Mouse (Mus musculus) heart, postnatal 0 days (tissue): Measurements from ENCODE around the gene 1600014C23Rik. TPM values are rescaled to one million over a fixed set of nuclear protein-coding genes. Genes with fewer than 3 reads are reported as not detected.

Source experiments
- ATAC-seq: fragments of 200-750 bp; cut with Nextera tagmentation; 2 replicates; pipeline ENCODE4 v1.8.0; 2017; ENCODE audit warnings: low read depth, moderate number of reproducible peaks, moderate library complexity; ENCODE audit not compliant: insufficient read depth
- DNase-seq: peaks from one replicate; pipeline ENCODE4 v3.0.0-alpha.2; 2016; ENCODE audit warnings: low spot score
- H3K27ac ChIP-seq: fragments of 300-500 bp; sonication (generic); 2 replicates; pipeline ENCODE4 v1.5.1; 2014; ENCODE audit warnings: low read depth, mild to moderate bottlenecking
- H3K27me3 ChIP-seq: fragments of 300-500 bp; sonication (generic); 2 replicates; pipeline ENCODE4 v1.6.1; 2014; ENCODE audit warnings: low read length, mixed read lengths; ENCODE audit not compliant: control insufficient read depth, insufficient read depth
- H3K36me3 ChIP-seq: fragments of 300-500 bp; sonication (generic); replicated peaks from 2 replicates; pipeline ENCODE4 v1.6.1; 2014; ENCODE audit warnings: low read length, mixed read lengths; ENCODE audit not compliant: control insufficient read depth, insufficient read depth
- H3K4me1 ChIP-seq: fragments of 300-500 bp; sonication (generic); 2 replicates; pipeline ENCODE4 v1.6.1; 2014; ENCODE audit warnings: antibody characterized with exemption; ENCODE audit not compliant: control insufficient read depth, insufficient read depth
- H3K4me2 ChIP-seq: fragments of 300-500 bp; sonication (generic); 2 replicates; pipeline ENCODE4 v1.6.1; 2014; ENCODE audit warnings: low read depth, mild to moderate bottlenecking, low read length, moderate library complexity
- H3K4me3 ChIP-seq: fragments of 300-500 bp; sonication (generic); 2 replicates; pipeline ENCODE4 v1.5.1; 2014; ENCODE audit warnings: low read depth, low read length
- H3K9ac ChIP-seq: fragments of 300-500 bp; sonication (generic); replicated peaks from 2 replicates; pipeline ENCODE4 v1.6.1; 2014; ENCODE audit warnings: low read depth, low read length, mixed read lengths
- H3K9me3 ChIP-seq: fragments of 300-500 bp; sonication (generic); replicated peaks from 2 replicates; pipeline ENCODE4 v1.6.1; 2016; ENCODE audit warnings: low read length; ENCODE audit not compliant: control insufficient read depth
- CTCF ChIP-seq: IDR thresholded peaks from 2 replicates; pipeline ENCODE4 v1.5.1; 2016; ENCODE audit warnings: antibody characterized with exemption, control low read depth, low read depth
- EP300 ChIP-seq: IDR thresholded peaks from 2 replicates; pipeline ENCODE4 v1.6.1; 2016; ENCODE audit warnings: antibody characterized with exemption, low read depth
- WGBS: fragments of 180-500 bp; shearing (Covaris S2); extraction: QIAGEN DNeasy Blood & Tissue Kit; methylation state at CpG from one replicate; pipeline ENCODE4 v1.1.7; 2014; 5-methylcytosine and 5-hydroxymethylcytosine counted together
- polyA plus RNA-seq: library from polyadenylated mRNA; unstranded; fragments of >200 nt; fragmentation: Nextera tagmentation; extraction: Ambion mirVana; gene quantifications from 2 replicates; pipeline ENCODE4 v1.2.1, GENCODE M21; 2015
- total RNA-seq: library from RNA; depleted of rRNA; stranded (reverse); fragments of >200 nt; gene quantifications from 2 replicates; pipeline ENCODE4 v1.2.3, GENCODE M21; 2014; ENCODE audit warnings: low replicate concordance

The 1600014C23Rik gene
- total and polyA plus RNA-seq, 2 experiments from 2014 or later = 0.25 TPM; not detected in 1

- no peak overlapping the region for H3K27ac ChIP-seq
- WGBS = 48% methylated on average over 11 of the region's 11 CpGs
These were observed 19.0 kb upstream of the 1600014C23Rik start for GRCm38 (mm10) chr17:45752678-45753077.

GRCm38 (mm10) chr17:45752053-45752452, 18.4 kb upstream of the 1600014C23Rik start:
- WGBS = 82% methylated on average over 8 of the region's 8 CpGs
- no peak for ATAC-seq

More at GRCm38 (mm10) chr17:45752678-45753077, 19.0 kb upstream of the 1600014C23Rik start:
- peaks cover 12% of the 10 kb centered on the region for H3K4me1 ChIP-seq
- ATAC-seq = no peak
- H3K9me3 ChIP-seq = no peaks in the 10 kb centered on the region
- no peak for TF ChIP-seq EP300
- no peak for TF ChIP-seq CTCF
- H3K4me2 ChIP-seq = no peak overlapping the region
- no peak overlapping the region for H3K4me3 ChIP-seq
- H3K36me3 ChIP-seq = no peaks in the 10 kb centered on the region
- no peak overlapping the region for H3K9ac ChIP-seq
- DNase-seq = peak; percentile 50
- H3K27me3 ChIP-seq = no peaks in the 10 kb centered on the region

GRCm38 (mm10) chr17:45751359-45751758, 17.7 kb upstream of the 1600014C23Rik start:
- Histone ChIP-seq H3K27me3 (no peaks in the 10 kb centered on the region), H3K4me2 (no peak overlapping the region), H3K9ac (no peak overlapping the region), H3K36me3 (no peaks in the 10 kb centered on the region), H3K9me3 (no peaks in the 10 kb centered on the region), H3K27ac (no peak overlapping the region), H3K4me3 (no peak overlapping the region), H3K4me1 (peaks cover 13% of the 10 kb centered on the region)
- WGBS = 100% methylated on average over 1 of the region's 1 CpGs
- peak; percentile 3 for DNase-seq
- TF ChIP-seq EP300 (no peak), CTCF (no peak)
- no peak for ATAC-seq

More at GRCm38 (mm10) chr17:45752053-45752452, 18.4 kb upstream of the 1600014C23Rik start:
- TF ChIP-seq EP300 = no peak
- TF ChIP-seq CTCF = no peak
- Histone ChIP-seq H3K36me3 (no peaks in the 10 kb centered on the region), H3K27me3 (no peaks in the 10 kb centered on the region), H3K9ac (no peak overlapping the region), H3K9me3 (no peaks in the 10 kb centered on the region), H3K27ac (no peak overlapping the region), H3K4me1 (peaks cover 13% of the 10 kb centered on the region), H3K4me2 (no peak overlapping the region), H3K4me3 (no peak overlapping the region)
- DNase-seq = no peak

- DNase-seq (peak; percentile 91), ATAC-seq (peak; percentile 88)
- no peak overlapping the region for H3K9ac ChIP-seq
These were observed 15.5 kb upstream of the 1600014C23Rik start for GRCm38 (mm10) chr17:45749100-45749499.

GRCm38 (mm10) chr17:45747858-45748785, 14.5 kb upstream of the 1600014C23Rik start:
- 30% methylated on average over 16 of the region's 16 CpGs for WGBS
- TF ChIP-seq EP300 (no peak), CTCF (peak; percentile 77)
- H3K4me2 ChIP-seq = no peak overlapping the region
- DNase-seq (peak; percentile 58), ATAC-seq (peak; percentile 63)
- H3K27ac ChIP-seq = peak overlapping the region; percentile 88
- H3K36me3 ChIP-seq = no peaks in the 10 kb centered on the region
- H3K9ac ChIP-seq = no peak overlapping the region
- H3K9me3 ChIP-seq = no peaks in the 10 kb centered on the region
- H3K4me3 ChIP-seq = no peak overlapping the region
- peaks cover 17% of the 10 kb centered on the region for H3K4me1 ChIP-seq
- no peaks in the 10 kb centered on the region for H3K27me3 ChIP-seq

More at GRCm38 (mm10) chr17:45749100-45749499, 15.5 kb upstream of the 1600014C23Rik start:
- Histone ChIP-seq H3K27me3 (no peaks in the 10 kb centered on the region), H3K4me1 (peaks cover 13% of the 10 kb centered on the region), H3K4me3 (no peak overlapping the region), H3K9me3 (no peaks in the 10 kb centered on the region), H3K36me3 (no peaks in the 10 kb centered on the region), H3K27ac (peak overlapping the region; percentile 88), H3K4me2 (no peak overlapping the region)
- WGBS = 31% methylated on average over 6 of the region's 6 CpGs
- TF ChIP-seq CTCF (no peak), EP300 (peak; percentile 97)
